Mouse (Mus musculus) ES-CJ7 (cell line): ENCODE measurements around the gene Dzip1.

ENCODE experiments used
- DNase-seq: peaks from one replicate; pipeline ENCODE4 v3.0.0; 2011; ENCODE audit warnings: low read depth, low spot score

Gene Dzip1

GRCm38 (mm10) chr14:118922667-118923184 lies 2.5 kb downstream of the Dzip1 start:
- peak; percentile 28 for DNase-seq

GRCm38 (mm10) chr14:118922251-118922650 lies 3.0 kb downstream of the Dzip1 start:
- peak; percentile 14 for DNase-seq

GRCm38 (mm10) chr14:118920654-118921053 lies 4.6 kb downstream of the Dzip1 start:
- no peak for DNase-seq

- DNase-seq: no peak
Measured at GRCm38 (mm10) chr14:118919025-118919424, 6.2 kb downstream of the Dzip1 start.

- no peak for DNase-seq
Measured at GRCm38 (mm10) chr14:118913651-118914050, 11.6 kb downstream of the Dzip1 start.

GRCm38 (mm10) chr14:118911521-118911920 lies 13.7 kb downstream of the Dzip1 start:
- DNase-seq: no peak

- peak; percentile 42 for DNase-seq
Measured at GRCm38 (mm10) chr14:118910332-118911222, 14.7 kb downstream of the Dzip1 start.

GRCm38 (mm10) chr14:118909872-118910271 lies 15.4 kb downstream of the Dzip1 start:
- DNase-seq: no peak

GRCm38 (mm10) chr14:118907592-118907991 lies 17.7 kb downstream of the Dzip1 start:
- DNase-seq: no peak

GRCm38 (mm10) chr14:118903867-118904562 lies 21.2 kb downstream of the Dzip1 start:
- no peak for DNase-seq

GRCm38 (mm10) chr14:118903397-118903796 lies 21.9 kb downstream of the Dzip1 start:
- DNase-seq: no peak

GRCm38 (mm10) chr14:118900911-118901310 lies 24.3 kb downstream of the Dzip1 start:
- peak; percentile 40 for DNase-seq

GRCm38 (mm10) chr14:118899940-118900339 lies 25.3 kb downstream of the Dzip1 start:
- DNase-seq: no peak

- DNase-seq: no peak
Measured at GRCm38 (mm10) chr14:118895655-118896054, 29.6 kb downstream of the Dzip1 start.

- DNase-seq: no peak
Measured at GRCm38 (mm10) chr14:118895228-118895627, 30.0 kb downstream of the Dzip1 start.

GRCm38 (mm10) chr14:118890101-118890500 lies 35.2 kb downstream of the Dzip1 start:
- no peak for DNase-seq

- no peak for DNase-seq
Measured at GRCm38 (mm10) chr14:118884250-118884556, 41.1 kb downstream of the Dzip1 start.

GRCm38 (mm10) chr14:118883344-118884249 lies 41.7 kb downstream of the Dzip1 start:
- DNase-seq: no peak

- DNase-seq: no peak
Measured at GRCm38 (mm10) chr14:118880696-118881095, 44.6 kb downstream of the Dzip1 start.

GRCm38 (mm10) chr14:118878346-118878910 lies 46.8 kb downstream of the Dzip1 start:
- DNase-seq: no peak

- no peak for DNase-seq
Measured at GRCm38 (mm10) chr14:118874786-118875415, 50.4 kb downstream of the Dzip1 start.
